Mouse (Mus musculus): ENCODE data around the gene Mrpl21.

Mrpl21 gene

GRCm38 (mm10) chr19:3282572-3283467 lies at the start of gene Mrpl21, which contains the start of gene Ighmbp2:
Gene Mrpl21, plus strand, starts transcription at chr19:3282901.
Gene Ighmbp2, minus strand, starts transcription at chr19:3283017.
- peak; percentile 98 for DNase-seq (ENCODE audit: low read depth, low spot score)

DNA sequence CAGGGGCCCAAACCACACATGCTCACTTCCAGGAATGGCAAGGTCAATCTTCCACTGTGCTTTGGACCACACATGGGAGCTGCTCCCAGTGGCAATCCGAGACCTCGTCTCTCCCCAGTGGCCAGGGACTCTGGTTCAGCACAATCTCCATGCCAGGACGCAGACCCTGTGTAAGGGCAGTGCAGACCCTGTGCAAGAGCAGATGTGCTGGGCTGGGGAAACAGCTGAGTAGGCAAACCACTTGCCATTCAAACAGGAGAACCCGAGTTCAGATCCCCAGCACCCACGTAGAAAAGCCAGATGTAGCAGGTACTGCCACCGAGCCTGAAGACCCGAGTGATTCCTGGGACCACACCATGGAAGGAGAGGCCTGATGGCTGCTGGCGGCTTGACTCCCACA lies 22.7 kb upstream of the Mrpl21 start:
- no peak for DNase-seq (ENCODE audit: low read depth, low spot score)

- DNase-seq (ENCODE audit: low read depth, low spot score) = no peak
Measured at GRCm38 (mm10) chr19:3260591-3260990, 22.1 kb upstream of the Mrpl21 start.

GRCm38 (mm10) chr19:3261336-3261735 lies 21.4 kb upstream of the Mrpl21 start:
- DNase-seq (ENCODE audit: low read depth, low spot score) = no peak

DNA sequence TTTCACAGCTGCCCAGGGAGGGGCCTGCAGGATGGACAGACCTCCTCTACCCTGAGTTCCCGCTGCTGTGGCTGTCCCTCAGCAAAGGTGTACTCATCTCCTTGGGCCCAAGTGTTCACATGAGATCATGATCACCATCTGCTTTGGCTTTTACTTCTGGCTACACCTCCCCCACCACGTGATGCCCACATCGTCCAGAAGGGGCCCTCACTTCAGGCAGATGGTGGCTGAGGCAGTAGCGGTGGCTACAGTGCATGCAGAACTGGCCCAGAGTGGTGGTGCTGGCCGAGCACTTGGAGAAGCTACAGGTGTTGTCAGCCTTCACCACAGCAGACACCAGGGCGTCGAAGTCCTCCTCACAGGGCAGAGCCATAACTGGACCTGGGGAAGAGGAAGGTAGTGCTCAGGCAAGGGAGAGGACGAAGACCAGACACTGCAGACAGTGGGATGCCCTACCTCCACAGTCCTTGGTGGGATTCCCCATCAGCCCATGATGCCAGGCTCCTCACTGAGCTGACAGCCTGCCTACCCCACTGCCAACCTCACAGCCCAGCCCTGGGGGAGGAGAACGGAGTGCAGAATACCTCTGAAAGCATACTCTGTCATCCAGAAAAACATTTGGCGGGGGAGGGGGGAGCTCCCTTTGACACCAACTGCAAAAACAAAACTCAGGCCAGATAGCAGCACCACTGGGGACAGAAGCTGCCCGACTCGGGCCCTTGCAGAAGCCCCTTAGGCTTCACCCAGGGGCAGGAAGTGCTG lies 20.8 kb upstream of the Mrpl21 start:
- DNase-seq (ENCODE audit: low read depth, low spot score) = no peak

- no peak for DNase-seq (ENCODE audit: low read depth, low spot score)
Measured at GRCm38 (mm10) chr19:3264348-3264747, 18.4 kb upstream of the Mrpl21 start.

DNA sequence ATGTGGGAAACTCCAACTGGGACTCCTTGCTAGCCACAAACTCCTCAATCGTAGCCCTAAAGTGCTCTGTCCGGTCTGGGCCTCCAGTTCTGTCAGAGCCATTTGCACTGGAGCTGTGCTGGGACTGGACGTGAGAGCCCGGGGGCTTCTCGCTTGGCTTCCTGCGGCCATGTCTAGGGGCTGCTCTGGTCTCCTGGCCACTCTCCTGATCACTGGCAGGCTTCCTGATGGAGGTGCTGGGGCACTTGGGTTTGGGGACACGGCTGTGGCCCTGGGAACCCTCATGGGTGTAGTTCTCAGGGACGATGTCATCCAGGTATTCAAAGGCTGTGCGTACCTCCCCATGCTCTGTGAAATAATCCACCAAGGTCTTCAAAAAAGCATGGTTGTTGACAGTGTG lies 17.5 kb upstream of the Mrpl21 start:
- DNase-seq (ENCODE audit: low read depth, low spot score) = no peak

GRCm38 (mm10) chr19:3266136-3266535 lies 16.6 kb upstream of the Mrpl21 start:
- no peak for DNase-seq (ENCODE audit: low read depth, low spot score)

DNA sequence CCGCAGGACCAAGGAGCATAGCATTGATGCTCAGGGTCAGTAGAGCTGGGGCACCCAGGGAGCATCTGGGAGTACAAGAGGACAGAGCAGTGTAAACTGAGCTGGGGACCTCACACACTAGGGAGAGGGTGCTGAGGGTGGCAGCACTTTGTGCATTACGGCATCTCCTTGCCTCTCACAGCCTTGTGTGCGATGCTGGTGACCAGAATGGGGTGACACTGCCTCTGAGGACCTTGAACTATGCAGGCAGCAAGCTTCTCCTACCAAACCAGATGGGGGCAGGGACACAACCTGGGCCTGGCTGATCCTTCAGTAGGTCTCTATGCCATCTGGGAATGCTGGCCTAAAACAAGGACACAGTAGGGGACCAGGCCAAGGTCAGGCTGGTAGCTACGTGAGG lies 16.0 kb upstream of the Mrpl21 start:
- DNase-seq (ENCODE audit: low read depth, low spot score) = no peak

DNA sequence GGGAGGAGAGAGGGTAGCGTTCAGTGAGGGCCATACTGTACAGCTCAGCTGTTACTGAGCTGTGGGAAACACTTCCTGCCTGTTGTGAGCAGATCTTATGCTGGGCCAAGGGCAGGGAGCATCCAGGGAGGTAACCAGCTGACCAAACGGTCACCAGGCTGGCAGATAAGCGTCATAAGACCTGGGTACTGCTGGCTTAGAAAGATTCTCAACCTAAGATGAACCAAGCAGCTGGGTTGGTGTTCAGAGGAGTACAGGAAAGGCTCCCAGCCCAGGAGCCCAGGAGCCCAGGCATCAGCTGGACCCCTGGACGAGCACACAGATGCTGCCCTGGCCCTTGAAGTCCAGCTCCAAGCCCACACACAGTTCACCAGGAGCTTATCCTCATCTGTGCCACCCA lies 15.4 kb upstream of the Mrpl21 start:
- DNase-seq (ENCODE audit: low read depth, low spot score) = no peak

DNA sequence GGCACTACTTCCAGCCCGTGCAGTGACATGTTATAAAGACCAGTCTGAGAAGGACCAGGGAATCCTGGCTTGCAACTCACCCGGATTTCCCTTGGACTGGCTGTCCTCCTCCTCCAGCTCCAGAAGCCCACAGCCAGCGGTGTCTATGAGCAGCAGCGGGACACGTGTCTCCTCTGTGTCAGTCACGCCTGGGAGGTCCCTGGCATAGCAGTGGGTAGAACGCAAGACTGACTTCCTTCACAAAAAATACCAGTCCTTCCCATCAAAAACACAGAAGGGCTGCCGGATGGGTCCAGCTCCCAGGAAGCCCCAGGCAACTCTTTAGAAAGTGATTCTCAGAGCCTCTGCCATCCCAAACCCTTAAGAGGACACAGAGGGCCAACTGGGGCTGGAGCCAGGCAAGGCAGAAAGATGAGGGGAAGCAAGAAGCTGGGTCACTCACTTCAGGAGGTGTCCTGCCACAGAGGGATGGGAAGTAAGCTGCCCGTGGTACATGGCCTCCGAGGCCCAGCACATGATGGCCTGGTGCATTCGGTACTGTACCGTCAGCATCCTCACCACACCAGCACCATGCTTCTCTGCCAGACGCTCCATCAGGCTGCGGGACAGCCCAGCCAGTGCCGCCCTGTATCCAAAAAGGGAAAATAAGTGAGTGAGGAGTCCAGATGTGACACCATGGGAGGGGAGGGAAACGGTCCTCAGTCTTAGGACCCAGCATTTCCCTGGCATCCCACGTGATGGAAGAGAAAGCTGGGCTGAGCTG lies 14.3 kb upstream of the Mrpl21 start:
- no peak for DNase-seq (ENCODE audit: low read depth, low spot score)

GRCm38 (mm10) chr19:3269279-3269678 lies 13.4 kb upstream of the Mrpl21 start:
- DNase-seq (ENCODE audit: low read depth, low spot score) = no peak

DNA sequence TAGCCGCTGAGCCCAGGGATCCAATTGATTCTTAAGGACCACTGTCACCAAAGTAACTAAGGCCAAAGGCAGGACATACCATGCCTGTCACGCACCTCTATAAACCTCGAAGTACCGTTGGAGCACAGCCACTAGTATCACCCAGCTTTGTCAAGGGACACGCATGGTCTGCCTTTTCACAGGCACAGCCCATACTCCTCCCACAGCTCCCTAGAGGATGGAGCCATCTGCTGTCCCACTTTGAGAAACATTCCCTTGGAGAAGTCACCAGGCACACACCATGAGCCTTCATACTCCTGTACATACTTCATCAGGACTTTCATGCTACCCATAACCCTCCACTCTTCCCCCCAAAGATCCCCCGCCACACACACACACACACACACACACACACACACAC lies 12.9 kb upstream of the Mrpl21 start:
- no peak for DNase-seq (ENCODE audit: low read depth, low spot score)

GRCm38 (mm10) chr19:3271366-3271765 lies 11.3 kb upstream of the Mrpl21 start:
- no peak for DNase-seq (ENCODE audit: low read depth, low spot score)

- no peak for DNase-seq (ENCODE audit: low read depth, low spot score)
Measured at GRCm38 (mm10) chr19:3273331-3273730, 9.4 kb upstream of the Mrpl21 start.

DNA sequence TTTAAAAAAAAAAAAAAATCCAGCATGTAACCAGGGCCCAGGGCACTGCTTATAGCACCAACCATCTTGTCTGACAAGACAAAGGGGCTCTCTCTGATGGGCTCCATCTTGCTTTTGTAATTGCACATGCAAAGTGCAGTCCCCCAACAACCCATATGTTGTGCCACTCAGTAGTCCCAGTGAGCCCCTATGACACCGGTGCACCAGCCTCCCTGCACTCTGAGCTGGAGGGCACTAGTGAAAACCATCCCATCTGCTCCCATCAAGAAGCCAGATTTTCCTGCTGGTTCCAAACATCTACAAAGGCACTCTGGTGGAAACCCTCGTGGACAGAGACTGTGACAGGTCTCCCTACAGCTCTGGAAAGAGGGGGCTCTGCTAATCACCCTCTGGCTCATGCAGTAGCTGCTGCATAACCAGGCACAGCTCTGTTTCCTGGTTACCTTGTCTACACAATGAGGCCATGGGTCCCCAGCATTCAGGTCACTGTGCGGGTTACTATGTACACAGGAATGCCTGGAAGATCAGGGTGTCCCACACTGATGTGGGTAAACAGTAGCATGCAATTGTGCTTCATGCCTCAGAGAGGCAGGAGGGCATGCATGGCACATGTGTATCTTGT lies 6.8 kb upstream of the Mrpl21 start:
- no peak for DNase-seq (ENCODE audit: low read depth, low spot score)

GRCm38 (mm10) chr19:3281886-3282285 lies 815 bp upstream of the Mrpl21 start:
- peak; percentile 24 for DNase-seq (ENCODE audit: low read depth, low spot score)

GRCm38 (mm10) chr19:3289006-3289405 lies 6.3 kb downstream of the Mrpl21 start:
- DNase-seq (ENCODE audit: low read depth, low spot score) = no peak

- peak; percentile 73 for DNase-seq (ENCODE audit: low read depth, low spot score)
Measured at GRCm38 (mm10) chr19:3292028-3292427, 9.3 kb downstream of the Mrpl21 start.

DNA sequence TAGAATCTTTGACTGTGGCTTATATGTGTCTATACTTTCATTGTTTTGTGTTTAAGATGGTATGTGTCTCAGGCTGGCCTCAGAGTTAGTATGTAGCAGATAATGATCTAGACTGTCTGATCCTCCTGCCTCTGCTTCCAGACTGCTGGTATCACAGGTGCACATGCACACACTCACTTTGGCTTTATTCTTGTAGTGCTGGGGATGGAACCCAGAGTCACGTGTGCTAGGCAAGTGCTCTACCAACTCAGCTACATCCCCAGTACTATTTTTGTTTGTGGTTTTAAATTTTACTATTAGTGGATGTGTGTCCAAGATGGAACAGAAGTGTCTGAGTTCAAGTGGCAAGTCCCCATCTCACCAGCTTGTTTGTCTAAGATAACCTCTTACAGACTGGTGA lies 10.3 kb downstream of the Mrpl21 start:
- no peak for DNase-seq (ENCODE audit: low read depth, low spot score)

GRCm38 (mm10) chr19:3295245-3295644 lies 12.5 kb downstream of the Mrpl21 start:
- no peak for DNase-seq (ENCODE audit: low read depth, low spot score)

DNA sequence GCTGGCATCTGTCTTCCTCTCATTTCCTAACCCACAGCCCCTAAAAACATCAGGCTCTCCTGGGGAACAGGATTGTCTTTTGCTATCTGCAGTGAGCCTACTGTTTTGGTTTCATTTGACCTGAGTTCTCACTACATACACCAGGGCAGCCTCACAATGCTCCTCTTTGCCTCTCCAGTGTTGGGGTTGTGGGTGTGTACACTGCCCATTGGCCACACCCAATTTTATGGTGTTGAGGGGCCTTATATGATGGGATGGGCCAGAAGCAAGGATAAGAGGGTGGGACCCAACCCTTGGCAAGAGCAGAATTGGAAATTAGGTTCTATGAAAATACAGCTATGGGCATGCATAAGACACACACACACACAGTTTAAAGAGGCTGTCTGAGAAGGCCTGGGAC lies 14.3 kb downstream of the Mrpl21 start:
- no peak for DNase-seq (ENCODE audit: low read depth, low spot score)
